Mouse (Mus musculus) liver, embryonic 15.5 days (tissue): ENCODE results near the gene Tspan7. TPM values are rescaled to one million over a fixed set of nuclear protein-coding genes. Genes with fewer than 3 reads are reported as not detected.

ENCODE experiments used
- ATAC-seq: fragments of 200-750 bp; cut with Nextera tagmentation; 2 replicates; pipeline ENCODE4 v1.8.0; 2017; ENCODE audit warnings: moderate number of reproducible peaks, mild to moderate bottlenecking, moderate library complexity; ENCODE audit not compliant: insufficient read depth
- H3K27ac ChIP-seq: fragments of 300-500 bp; sonication (generic); replicated peaks from 2 replicates; pipeline ENCODE4 v1.5.1; 2015; ENCODE audit warnings: mild to moderate bottlenecking, inconsistent platforms
- H3K27me3 ChIP-seq: fragments of 300-500 bp; sonication (generic); 2 replicates; pipeline ENCODE4 v1.6.1; 2015; ENCODE audit warnings: mild to moderate bottlenecking, inconsistent platforms
- H3K36me3 ChIP-seq: fragments of 300-500 bp; sonication (generic); replicated peaks from 2 replicates; pipeline ENCODE4 v1.6.1; 2015; ENCODE audit warnings: moderate library complexity, mild to moderate bottlenecking, inconsistent platforms
- H3K4me1 ChIP-seq: fragments of 300-500 bp; sonication (generic); replicated peaks from 2 replicates; pipeline ENCODE4 v1.6.1; 2015; ENCODE audit warnings: inconsistent platforms
- H3K4me2 ChIP-seq: fragments of 300-500 bp; sonication (generic); 2 replicates; pipeline ENCODE4 v1.6.1; 2015; ENCODE audit warnings: moderate library complexity, mild to moderate bottlenecking, inconsistent platforms
- H3K4me3 ChIP-seq: fragments of 300-500 bp; sonication (generic); replicated peaks from 2 replicates; pipeline ENCODE4 v1.5.1; 2015; ENCODE audit warnings: mild to moderate bottlenecking, inconsistent platforms
- H3K9ac ChIP-seq: fragments of 300-500 bp; sonication (generic); 2 replicates; pipeline ENCODE4 v1.6.1; 2015; ENCODE audit warnings: moderate library complexity, mild to moderate bottlenecking, inconsistent platforms
- H3K9me3 ChIP-seq: fragments of 300-500 bp; sonication (generic); replicated peaks from 2 replicates; pipeline ENCODE4 v1.6.1; 2016; ENCODE audit warnings: inconsistent platforms
- WGBS: fragments of 180-500 bp; shearing (Covaris S2); methylation state at CpG from one replicate; pipeline ENCODE4 v1.1.7; 2015; ENCODE audit warnings: mixed read lengths; ENCODE audit not compliant: insufficient replicate concordance; 5-methylcytosine and 5-hydroxymethylcytosine counted together
- polyA plus RNA-seq: library from polyadenylated mRNA; unstranded; fragments of >200 nt; fragmentation: Nextera tagmentation; extraction: Ambion mirVana; gene quantifications from 2 replicates; pipeline ENCODE4 v1.2.1, GENCODE M21; 2015

The Tspan7 gene
- polyA plus RNA-seq, 1 experiment from 2014 or later: 44.1 TPM

- Histone ChIP-seq H3K9ac (no peak overlapping the region), H3K27ac (no peak overlapping the region), H3K4me2 (no peak overlapping the region), H3K36me3 (no peaks in the 10 kb centered on the region), H3K9me3 (no peaks in the 10 kb centered on the region), H3K4me1 (no peaks in the 10 kb centered on the region), H3K27me3 (no peaks in the 10 kb centered on the region), H3K4me3 (no peak overlapping the region)
- WGBS: 57% methylated on average over 3 of the region's 3 CpGs
- no peak for ATAC-seq
Measured at GRCm38 (mm10) chrX:10556899-10557298, 71.9 kb downstream of the Tspan7 start.

DNA sequence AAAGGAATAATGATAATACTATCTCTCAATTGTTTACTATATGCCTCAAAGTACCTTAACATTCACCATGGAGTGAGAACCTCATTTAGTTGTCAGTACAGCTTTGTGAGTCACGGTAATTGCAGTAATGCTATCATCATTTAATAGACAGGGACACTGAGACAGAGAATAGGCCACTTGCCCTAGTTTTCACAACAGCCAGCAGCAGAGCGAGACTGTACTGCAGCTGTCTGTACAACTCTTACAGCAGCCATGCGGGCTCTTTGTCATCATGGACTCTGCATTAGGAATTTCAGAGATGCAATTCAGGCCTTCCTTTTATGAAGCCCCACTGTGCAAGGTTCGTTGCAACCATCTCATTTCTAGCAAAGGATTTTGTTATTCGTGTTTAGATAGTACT lies 72.6 kb downstream of the Tspan7 start:
- H3K9ac ChIP-seq: no peak overlapping the region
- no peaks in the 10 kb centered on the region for H3K9me3 ChIP-seq
- 50% methylated on average over 5 of the region's 5 CpGs for WGBS
- H3K4me3 ChIP-seq: no peak overlapping the region
- H3K27me3 ChIP-seq: no peaks in the 10 kb centered on the region
- H3K4me2 ChIP-seq: no peak overlapping the region
- H3K27ac ChIP-seq: no peak overlapping the region
- ATAC-seq: no peak
- H3K36me3 ChIP-seq: no peaks in the 10 kb centered on the region
- no peaks in the 10 kb centered on the region for H3K4me1 ChIP-seq

DNA sequence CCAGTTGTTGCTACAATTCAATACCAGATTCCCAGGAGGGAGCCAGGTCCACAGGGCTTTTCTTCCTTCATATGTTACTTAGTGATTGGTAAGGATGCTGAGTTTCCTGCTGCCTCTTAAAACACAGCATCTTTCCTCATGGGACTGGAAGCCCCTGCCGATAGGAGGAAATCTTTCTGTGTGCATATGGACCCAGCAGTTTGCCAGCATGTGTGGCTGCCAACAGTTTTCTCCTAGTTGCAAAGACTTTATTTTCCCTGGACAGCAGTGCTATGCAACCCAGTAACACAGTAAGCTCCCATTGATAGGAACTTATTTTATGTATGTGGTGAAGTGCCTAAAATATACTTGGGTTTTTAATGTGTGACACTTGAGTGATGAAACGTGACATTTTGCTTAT lies 73.7 kb downstream of the Tspan7 start:
- ATAC-seq: no peak
- Histone ChIP-seq H3K4me2 (no peak overlapping the region), H3K4me3 (no peak overlapping the region), H3K9ac (no peak overlapping the region), H3K4me1 (no peaks in the 10 kb centered on the region), H3K9me3 (no peaks in the 10 kb centered on the region), H3K27ac (no peak overlapping the region), H3K27me3 (no peaks in the 10 kb centered on the region), H3K36me3 (no peaks in the 10 kb centered on the region)
- 49% methylated on average over 2 of the region's 2 CpGs for WGBS

DNA sequence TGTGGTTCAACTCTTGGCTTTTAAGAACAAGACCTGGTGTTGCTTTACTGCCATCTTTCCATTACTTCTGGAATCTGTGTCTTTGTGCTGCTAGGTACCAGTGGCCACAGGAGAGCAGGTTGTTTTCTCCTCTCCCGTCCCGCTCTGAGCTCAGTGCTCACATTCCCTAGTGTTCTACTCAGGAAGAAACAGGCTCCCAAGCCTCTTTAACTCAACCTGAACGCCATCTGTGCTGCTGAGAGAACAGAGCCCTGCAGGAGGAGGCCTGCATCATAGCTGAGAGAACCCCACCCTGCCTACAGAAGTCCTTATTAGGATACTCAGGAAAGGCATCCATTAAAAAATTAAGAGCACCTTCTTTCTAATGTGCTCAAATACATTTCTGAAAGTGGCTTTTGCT lies 80.9 kb downstream of the Tspan7 start:
- Histone ChIP-seq H3K9me3 (no peaks in the 10 kb centered on the region), H3K27me3 (no peaks in the 10 kb centered on the region), H3K4me3 (no peak overlapping the region), H3K36me3 (no peaks in the 10 kb centered on the region), H3K4me1 (no peaks in the 10 kb centered on the region), H3K27ac (no peak overlapping the region), H3K4me2 (no peak overlapping the region), H3K9ac (no peak overlapping the region)
- ATAC-seq: no peak
- WGBS: 55% methylated on average over 3 of the region's 3 CpGs

DNA sequence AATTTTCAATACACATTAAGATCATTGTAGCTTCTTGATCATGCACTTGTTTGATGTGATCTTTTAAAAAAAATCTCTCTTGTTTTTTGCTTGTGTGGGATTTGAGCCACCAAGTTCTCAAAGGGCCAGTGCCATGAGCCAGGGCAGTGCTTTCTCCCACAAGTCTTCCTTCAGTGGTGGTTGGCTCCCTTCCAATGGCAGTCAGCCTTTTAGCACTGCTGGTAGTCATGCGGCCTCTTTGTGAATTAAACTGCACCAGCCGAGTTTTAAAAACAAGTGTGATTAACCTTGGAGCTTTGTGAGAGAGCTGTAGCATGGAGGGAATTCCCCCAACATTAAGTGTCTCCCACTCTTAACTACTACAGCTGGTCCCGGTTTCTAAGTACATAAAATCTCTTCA lies 89.6 kb downstream of the Tspan7 start:
- Histone ChIP-seq H3K9me3 (no peaks in the 10 kb centered on the region), H3K9ac (no peak overlapping the region), H3K36me3 (no peaks in the 10 kb centered on the region), H3K4me1 (no peaks in the 10 kb centered on the region), H3K4me2 (no peak overlapping the region), H3K27me3 (no peaks in the 10 kb centered on the region), H3K4me3 (no peak overlapping the region), H3K27ac (no peak overlapping the region)
- no peak for ATAC-seq
- WGBS: 44% methylated on average over 3 of the region's 3 CpGs

DNA sequence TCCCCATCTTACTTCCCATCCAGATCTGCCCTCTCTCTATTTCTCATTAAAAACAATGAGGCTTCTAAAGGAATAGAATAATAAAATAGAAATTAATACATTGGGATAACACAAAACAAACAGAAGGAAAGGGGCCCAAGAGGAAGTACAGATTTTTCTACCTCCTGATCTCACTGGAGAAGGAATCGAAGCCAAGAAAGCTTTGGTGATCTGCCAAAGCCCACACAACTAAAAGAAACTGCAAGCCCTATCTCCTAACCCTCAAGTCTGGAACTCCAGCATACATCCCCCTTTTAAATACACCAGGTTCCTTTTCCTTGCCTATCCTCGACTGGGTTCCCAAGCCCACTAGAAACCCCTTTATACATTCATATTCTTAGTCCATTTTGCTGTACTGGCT lies 90.4 kb downstream of the Tspan7 start:
- Histone ChIP-seq H3K4me1 (no peaks in the 10 kb centered on the region), H3K36me3 (no peaks in the 10 kb centered on the region), H3K9me3 (no peaks in the 10 kb centered on the region), H3K27me3 (no peaks in the 10 kb centered on the region), H3K9ac (no peak overlapping the region), H3K4me2 (no peak overlapping the region), H3K4me3 (no peak overlapping the region), H3K27ac (no peak overlapping the region)
- ATAC-seq: no peak
- WGBS: 46% methylated on average over 2 of the region's 2 CpGs

GRCm38 (mm10) chrX:10576349-10576748 lies 91.4 kb downstream of the Tspan7 start:
- no peak for ATAC-seq

GRCm38 (mm10) chrX:10577356-10577755 lies 92.4 kb downstream of the Tspan7 start:
- Histone ChIP-seq H3K4me3 (no peak overlapping the region), H3K27ac (no peak overlapping the region), H3K4me2 (no peak overlapping the region), H3K9ac (no peak overlapping the region), H3K9me3 (no peaks in the 10 kb centered on the region), H3K27me3 (no peaks in the 10 kb centered on the region), H3K4me1 (no peaks in the 10 kb centered on the region), H3K36me3 (no peaks in the 10 kb centered on the region)
- ATAC-seq: no peak
- WGBS: 20% methylated on average over 1 of the region's 1 CpGs

More at GRCm38 (mm10) chrX:10576349-10576748, 91.4 kb downstream of the Tspan7 start:
- WGBS: 67% methylated on average over 4 of the region's 4 CpGs
- Histone ChIP-seq H3K36me3 (no peaks in the 10 kb centered on the region), H3K9ac (no peak overlapping the region), H3K4me2 (no peak overlapping the region), H3K27ac (no peak overlapping the region), H3K4me1 (no peaks in the 10 kb centered on the region), H3K27me3 (no peaks in the 10 kb centered on the region), H3K4me3 (no peak overlapping the region), H3K9me3 (no peaks in the 10 kb centered on the region)

- Histone ChIP-seq H3K27me3 (no peaks in the 10 kb centered on the region), H3K4me1 (no peaks in the 10 kb centered on the region), H3K9me3 (no peaks in the 10 kb centered on the region), H3K36me3 (no peaks in the 10 kb centered on the region), H3K27ac (no peak overlapping the region), H3K9ac (no peak overlapping the region), H3K4me3 (no peak overlapping the region), H3K4me2 (no peak overlapping the region)
- WGBS: 59% methylated on average over 4 of the region's 4 CpGs
- ATAC-seq: no peak
Measured at GRCm38 (mm10) chrX:10582731-10583130, 97.8 kb downstream of the Tspan7 start.

DNA sequence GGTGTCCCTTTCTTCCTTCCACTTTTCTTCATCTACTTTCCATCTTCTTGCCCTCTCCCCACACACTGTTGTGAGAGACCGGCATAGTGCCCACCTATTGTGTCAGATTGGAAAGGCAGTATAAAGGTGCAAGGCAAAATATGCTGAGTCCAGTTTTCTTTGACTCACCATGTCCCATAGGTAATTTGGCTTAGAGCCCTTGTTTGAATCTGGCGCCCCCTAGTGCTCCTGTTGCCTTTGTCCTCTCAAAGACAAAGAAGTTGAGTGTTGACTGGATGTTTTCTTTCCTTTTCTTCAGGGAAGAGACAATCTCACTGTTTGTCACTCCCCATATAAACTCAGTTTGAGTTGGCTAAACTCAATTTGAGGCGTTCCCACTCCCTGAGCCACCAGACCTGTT lies 107.3 kb downstream of the Tspan7 start:
- H3K4me1 ChIP-seq: no peaks in the 10 kb centered on the region
- H3K27ac ChIP-seq: no peak overlapping the region
- 49% methylated on average over 3 of the region's 3 CpGs for WGBS
- no peaks in the 10 kb centered on the region for H3K9me3 ChIP-seq
- H3K4me2 ChIP-seq: no peak overlapping the region
- no peak overlapping the region for H3K9ac ChIP-seq
- ATAC-seq: no peak
- no peaks in the 10 kb centered on the region for H3K27me3 ChIP-seq
- H3K36me3 ChIP-seq: no peaks in the 10 kb centered on the region
- H3K4me3 ChIP-seq: no peak overlapping the region

DNA sequence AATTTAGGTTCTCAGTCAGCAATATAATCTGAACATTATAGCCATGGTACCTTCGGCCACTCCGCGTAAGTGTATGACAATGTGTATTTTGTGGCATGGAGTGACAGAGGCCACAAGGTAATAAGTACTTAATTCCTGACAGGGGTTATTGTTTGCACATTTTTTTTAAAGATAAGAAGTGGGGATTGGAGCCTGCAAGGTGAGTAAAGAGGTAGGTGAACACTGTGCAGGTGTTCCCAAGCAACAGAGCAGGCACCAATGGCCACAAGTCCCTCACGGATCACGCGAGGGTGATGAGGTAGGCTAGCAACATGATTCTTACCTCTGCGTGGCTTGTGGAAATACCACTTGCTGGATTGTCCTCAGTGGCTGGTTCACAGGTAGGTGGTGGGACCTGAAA lies 108.6 kb downstream of the Tspan7 start:
- Histone ChIP-seq H3K9me3 (no peaks in the 10 kb centered on the region), H3K4me3 (no peak overlapping the region), H3K4me1 (no peaks in the 10 kb centered on the region), H3K4me2 (no peak overlapping the region), H3K9ac (no peak overlapping the region), H3K27me3 (no peaks in the 10 kb centered on the region), H3K36me3 (no peaks in the 10 kb centered on the region), H3K27ac (no peak overlapping the region)
- no peak for ATAC-seq
- 80% methylated on average over 7 of the region's 7 CpGs for WGBS

GRCm38 (mm10) chrX:10617119-10617518 lies 132.2 kb downstream of the Tspan7 start:
- Histone ChIP-seq H3K9ac (no peak overlapping the region), H3K9me3 (no peaks in the 10 kb centered on the region), H3K4me3 (no peak overlapping the region), H3K4me1 (no peaks in the 10 kb centered on the region), H3K27ac (no peak overlapping the region), H3K36me3 (no peaks in the 10 kb centered on the region), H3K4me2 (no peak overlapping the region), H3K27me3 (no peaks in the 10 kb centered on the region)
- 11% methylated on average over 5 of the region's 5 CpGs for WGBS
- ATAC-seq: no peak
